8 mouse cellular contexts compared by ENCODE assay signal in genomic region chr5:64802795-64803719, GRCm38 (mm10). TPM values are rescaled to one million over a fixed set of nuclear protein-coding genes. Genes with fewer than 3 reads are reported as not detected.
DNase-seq lines count a peak whose midpoint lies in the region; ATAC-seq and TF ChIP-seq lines count a peak whose summit lies in the region.

Klf3 (plus strand) TSS chr5:64803388.

- TF ChIP-seq CTCF in G1E (IDR thresholded peaks at IDR 0.05; ENCODE audit: low read depth, low read length): no peak
- peak; percentile 10; the same call in 1 of the 2 replicates for TF ChIP-seq CTCF in lung, embryonic 14.5 days (IDR thresholded peaks at IDR 0.05; ENCODE audit: low read depth)

- no peaks in the 10 kb centered on the region for H3K27me3 ChIP-seq in G1E (ENCODE audit: insufficient read depth, low read length)
- H3K27me3 ChIP-seq in forebrain, embryonic 16.5 days (replicated peaks; ENCODE audit: control insufficient read depth, insufficient read depth, low read length): no peaks in the 10 kb centered on the region
- no peaks in the 10 kb centered on the region for H3K27me3 ChIP-seq in lung, embryonic 14.5 days (ENCODE audit: insufficient read depth, low read length)

- peak within 1 kb of the TSS; percentile 88 for H3K4me3 ChIP-seq in G1E (ENCODE audit: low read depth, low read length)
- peak within 1 kb of the TSS; percentile 63 for H3K4me3 ChIP-seq in forebrain, embryonic 16.5 days (replicated peaks; ENCODE audit: low read length)
- H3K4me3 ChIP-seq in lung, embryonic 14.5 days (ENCODE audit: low read depth, low read length): peak within 1 kb of the TSS; percentile 82

- peak; percentile 95 for DNase-seq in G1E (ENCODE audit: low spot score)
- DNase-seq in cerebellum, adult 11-12 months: peak; percentile 87
- DNase-seq in heart, postnatal 25 days (ENCODE audit: low spot score): peak; percentile 96
- DNase-seq in layer of hippocampus, adult 18-20 months (ENCODE audit: low spot score in 2 of 2): peak; percentile 77 to 82
- DNase-seq in lung, embryonic 14.5 days: peak; percentile 96
- DNase-seq in thymus, adult 18-20 months: peak; percentile 85

- peak within 1 kb of the TSS; percentile 97 for H3K27ac ChIP-seq in forebrain, embryonic 16.5 days (ENCODE audit: low read length)
- H3K27ac ChIP-seq in lung, embryonic 14.5 days (ENCODE audit: low read depth): peak within 1 kb of the TSS; percentile 99

- no peaks in the 10 kb centered on the region for H3K9me3 ChIP-seq in G1E (replicated peaks)
- H3K9me3 ChIP-seq in forebrain, embryonic 16.5 days (ENCODE audit: control insufficient read depth, low read length): peaks cover 3% of the 10 kb centered on the region; the same call in 1 of the 2 replicates
- peaks cover 5% of the 10 kb centered on the region; the same call in 1 of the 2 replicates for H3K9me3 ChIP-seq in lung, embryonic 14.5 days (ENCODE audit: low read depth, low read length)

- intact Hi-C loops in heart, postnatal 25 days (cut with DNase I): loop anchor here (1.0 to 2.0 kb wide), 2 partner anchors 226 to 296 kb away; no protein-coding TSS in a partner anchor

- H3K36me3 ChIP-seq in G1E (replicated peaks): peaks cover 4% of the 10 kb centered on the region
- no peaks in the 10 kb centered on the region for H3K36me3 ChIP-seq in forebrain, embryonic 16.5 days (ENCODE audit: control insufficient read depth, insufficient read depth)
- no peaks in the 10 kb centered on the region for H3K36me3 ChIP-seq in lung, embryonic 14.5 days (ENCODE audit: insufficient read depth)

- peak; percentile 78 for ATAC-seq in G1E (ENCODE audit: extremely low read depth, insufficient number of reproducible peaks, low FRiP score, poor library complexity, severe bottlenecking)
- peak; percentile 86 for ATAC-seq in forebrain, embryonic 16.5 days
- ATAC-seq in lung, embryonic 14.5 days (ENCODE audit: insufficient read depth): peak; percentile 96
- peak; percentile 64 for ATAC-seq in neutrophil, adult 5-6 weeks (ENCODE audit: extremely low read depth, insufficient number of reproducible peaks, low FRiP score, poor library complexity, severe bottlenecking)

- peak within 1 kb of the TSS; percentile 73 for H3K4me2 ChIP-seq in forebrain, embryonic 16.5 days (ENCODE audit: low read length)
- peak within 1 kb of the TSS; percentile 70 for H3K4me2 ChIP-seq in lung, embryonic 14.5 days

- peak within 1 kb of the TSS; percentile 91 for H3K9ac ChIP-seq in forebrain, embryonic 16.5 days (replicated peaks; ENCODE audit: low read depth, low read length)
- peak within 1 kb of the TSS; percentile 94 for H3K9ac ChIP-seq in lung, embryonic 14.5 days

- H3K4me1 ChIP-seq in G1E (ENCODE audit: insufficient read depth, low read depth, low read length): peaks cover 58% of the 10 kb centered on the region
- H3K4me1 ChIP-seq in forebrain, embryonic 16.5 days (replicated peaks; ENCODE audit: control insufficient read depth, insufficient read depth, low read length): peaks cover 25% of the 10 kb centered on the region
- H3K4me1 ChIP-seq in lung, embryonic 14.5 days (ENCODE audit: insufficient read depth): peaks cover 12% of the 10 kb centered on the region

- WGBS in forebrain, embryonic 16.5 days: under 1% methylated on average over 85 of the region's 116 CpGs
- under 1% methylated on average over 104 of the region's 116 CpGs for WGBS in lung, embryonic 14.5 days

RNA-seq across cellular contexts. Expression of gene Klf3, which starts in this region (rescaled TPM):
- total RNA-seq in G1E (2014; fragmentation: Nextera tagmentation) (92.6 and 147 TPM in 2 replicates), G1E (2017) (20.1 and 21.1 TPM in 2 replicates)
- polyA plus RNA-seq in G1E (2012): 170 and 238 TPM in 2 replicates
- 30.9 and 32.9 TPM in 2 replicates for polyA plus RNA-seq in forebrain, embryonic 16.5 days (2015; fragmentation: Nextera tagmentation; extraction: Ambion mirVana)
- 10 to 100 TPM; 43.6 to 55.6 TPM for total RNA-seq in heart, postnatal 25 days (2021)
- 10 to 100 TPM; 58.1 to 59.5 TPM for total RNA-seq in layer of hippocampus, adult 18-20 months (2021)
- polyA plus RNA-seq in lung, embryonic 14.5 days (2014; fragmentation: Nextera tagmentation; extraction: Ambion mirVana): 63.2 and 69.3 TPM in 2 replicates
- total RNA-seq in neutrophil, adult 5-6 weeks (2017): 278 and 280 TPM in 2 replicates

Comparison
In these comparisons a context has a peak if more than half of its experiments do, and no peak if none do; other contexts are left out.
1. Peak in every context shown above with its lines: DNase-seq, ATAC-seq, H3K4me3 ChIP-seq and H3K27ac ChIP-seq.